Mouse (Mus musculus) spleen, adult 2 months (tissue): ENCODE measurements around the gene Them7.

Source experiments
- CTCF ChIP-seq: fragments of 200-500 bp; IDR thresholded peaks from 2 replicates; pipeline ENCODE4 v1.5.1; 2011; ENCODE audit warnings: mild to moderate bottlenecking, inconsistent platforms; ENCODE audit not compliant: insufficient read depth, insufficient read length, insufficient replicate concordance; ENCODE audit errors: extremely low read depth
- POLR2A ChIP-seq: fragments of 200-500 bp; IDR thresholded peaks from 2 replicates; pipeline ENCODE4 v1.6.1; 2011; ENCODE audit warnings: low read depth, low read length, inconsistent platforms

DNA sequence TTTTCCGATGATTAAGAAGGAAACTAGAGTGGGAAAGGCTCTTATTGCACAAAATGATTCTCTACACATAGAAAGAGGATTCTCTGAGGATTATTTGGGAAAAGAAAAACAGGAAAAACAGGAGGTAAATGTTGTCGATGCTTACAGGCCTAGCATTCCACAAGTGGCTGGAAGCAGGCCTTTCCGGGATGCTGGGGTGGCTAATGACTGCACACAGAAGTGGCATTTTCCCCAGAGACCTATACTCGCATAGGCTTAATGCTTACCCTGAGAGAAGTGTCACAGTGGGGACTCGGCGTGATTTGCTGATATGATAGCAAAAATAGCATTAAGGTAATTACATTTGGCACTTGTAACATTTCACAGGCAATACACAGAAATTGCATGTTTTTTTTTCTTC is 124.8 kb downstream of the Them7 start:
- TF ChIP-seq CTCF (no peak), POLR2A (no peak)
